Mouse (Mus musculus) forebrain, embryonic 12.5 days (tissue): ENCODE measurements around the gene Mast4. TPM values are rescaled to one million over a fixed set of nuclear protein-coding genes. Genes with fewer than 3 reads are reported as not detected.

ENCODE experiments used
- ATAC-seq: fragments of 200-750 bp; cut with Nextera tagmentation; 2 replicates; pipeline ENCODE4 v1.8.0; 2017; ENCODE audit warnings: moderate TSS enrichment; ENCODE audit not compliant: low FRiP score
- H3K27ac ChIP-seq: fragments of 300-500 bp; sonication (generic); 2 replicates; pipeline ENCODE4 v1.5.1; 2016; ENCODE audit warnings: mild to moderate bottlenecking
- H3K27me3 ChIP-seq: fragments of 300-500 bp; sonication (generic); 2 replicates; pipeline ENCODE4 v1.6.1; 2016; ENCODE audit warnings: mild to moderate bottlenecking
- H3K36me3 ChIP-seq: fragments of 300-500 bp; sonication (generic); replicated peaks from 2 replicates; pipeline ENCODE4 v1.6.1; 2016; ENCODE audit warnings: mild to moderate bottlenecking
- H3K4me1 ChIP-seq: fragments of 300-500 bp; sonication (generic); 2 replicates; pipeline ENCODE4 v1.6.1; 2016
- H3K4me2 ChIP-seq: fragments of 300-500 bp; sonication (generic); 2 replicates; pipeline ENCODE4 v1.6.1; 2016; ENCODE audit warnings: mild to moderate bottlenecking, moderate library complexity
- H3K4me3 ChIP-seq: fragments of 300-500 bp; sonication (generic); replicated peaks from 2 replicates; pipeline ENCODE4 v1.5.1; 2016; ENCODE audit warnings: mild to moderate bottlenecking
- H3K9ac ChIP-seq: fragments of 300-500 bp; sonication (generic); 2 replicates; pipeline ENCODE4 v1.6.1; 2016; ENCODE audit warnings: mild to moderate bottlenecking
- H3K9me3 ChIP-seq: fragments of 300-500 bp; sonication (generic); 2 replicates; pipeline ENCODE4 v1.6.1; 2016
- WGBS: fragments of 180-500 bp; shearing (Covaris S2); methylation state at CpG from one replicate; pipeline ENCODE4 v1.1.7; 2016; 5-methylcytosine and 5-hydroxymethylcytosine counted together
- polyA plus RNA-seq: library from polyadenylated mRNA; unstranded; fragments of >200 nt; fragmentation: Nextera tagmentation; extraction: Ambion mirVana; gene quantifications from 2 replicates; pipeline ENCODE4 v1.2.1, GENCODE M21; 2016

Gene Mast4
- polyA plus RNA-seq, 1 experiment from 2014 or later: 21.5 TPM

- ATAC-seq: 0 out of 2 replicates have a peak, but pooled peaks have one; percentile 33
- Histone ChIP-seq H3K4me1 (peaks cover 8% of the 10 kb centered on the region), H3K4me3 (no peak overlapping the region), H3K9me3 (no peaks in the 10 kb centered on the region), H3K27ac (no peak overlapping the region), H3K36me3 (no peaks in the 10 kb centered on the region), H3K4me2 (no peak overlapping the region), H3K9ac (no peak overlapping the region), H3K27me3 (no peaks in the 10 kb centered on the region)
- WGBS: 61% methylated on average over 17 of the region's 17 CpGs
Measured at GRCm38 (mm10) chr13:103225895-103226815, 108.1 kb downstream of the Mast4 start.

DNA sequence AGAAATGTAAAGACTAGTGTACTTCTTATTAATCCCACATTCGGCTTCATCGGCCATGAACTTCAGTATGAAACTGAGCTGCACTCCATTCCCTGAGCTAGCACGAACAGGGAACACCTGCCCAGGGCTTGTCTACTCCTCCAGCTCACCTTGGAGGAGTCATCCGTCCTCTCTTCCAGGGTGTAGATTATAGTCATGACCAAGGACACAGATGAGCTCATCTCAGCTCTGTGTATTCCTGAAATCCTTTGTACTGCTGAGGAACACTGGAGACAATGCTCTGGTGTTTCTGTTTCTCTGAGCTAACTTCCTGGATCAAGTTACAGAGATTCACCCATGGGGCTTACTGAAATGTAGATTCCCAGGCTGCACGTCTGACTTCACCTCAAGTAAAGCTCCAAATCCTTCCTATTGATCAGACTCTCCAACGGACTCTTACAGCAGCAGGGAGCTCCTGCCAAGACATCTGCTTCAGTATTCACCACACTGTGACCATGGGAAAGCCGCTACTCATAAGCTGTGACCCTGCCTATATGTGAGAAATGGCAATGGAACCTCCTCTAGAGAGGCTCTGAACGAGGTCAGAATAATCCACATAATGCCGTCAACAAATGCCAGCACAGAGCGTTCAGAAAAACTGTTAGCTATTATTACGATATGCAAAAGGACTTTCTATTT is 108.9 kb downstream of the Mast4 start:
- Histone ChIP-seq H3K9ac (no peak overlapping the region), H3K36me3 (no peaks in the 10 kb centered on the region), H3K27ac (no peak overlapping the region), H3K4me2 (no peak overlapping the region), H3K4me3 (no peak overlapping the region), H3K9me3 (no peaks in the 10 kb centered on the region), H3K27me3 (no peaks in the 10 kb centered on the region), H3K4me1 (peaks cover 13% of the 10 kb centered on the region)
- no peak for ATAC-seq
- 42% methylated on average over 11 of the region's 11 CpGs for WGBS

GRCm38 (mm10) chr13:103220479-103221064 is 113.7 kb downstream of the Mast4 start:
- 34% methylated on average over 11 of the region's 11 CpGs for WGBS
- Histone ChIP-seq H3K27ac (no peak overlapping the region), H3K36me3 (no peaks in the 10 kb centered on the region), H3K27me3 (no peaks in the 10 kb centered on the region), H3K4me1 (peaks cover 12% of the 10 kb centered on the region), H3K9ac (no peak overlapping the region), H3K9me3 (no peaks in the 10 kb centered on the region), H3K4me3 (no peak overlapping the region), H3K4me2 (no peak overlapping the region)
- ATAC-seq: no peak

DNA sequence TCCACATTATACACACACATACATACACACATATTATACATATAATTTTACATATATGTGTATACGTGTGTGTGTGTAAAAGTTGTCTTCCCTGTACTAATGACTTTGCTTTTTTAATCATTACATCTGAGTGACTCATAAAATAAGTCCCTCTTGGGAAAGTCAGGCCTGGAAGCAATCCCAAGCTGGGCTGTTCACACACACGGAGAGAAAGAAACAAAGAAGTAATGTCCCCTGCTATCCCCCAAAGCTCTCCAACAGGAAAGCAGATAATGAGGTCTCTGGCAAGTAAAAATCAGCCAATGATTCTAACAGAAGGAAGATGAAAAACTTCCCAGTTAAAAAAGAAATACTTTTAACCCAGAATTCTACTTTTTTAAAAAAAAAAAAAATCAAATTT is 114.3 kb downstream of the Mast4 start:
- no peak overlapping the region for H3K4me2 ChIP-seq
- H3K36me3 ChIP-seq: no peaks in the 10 kb centered on the region
- H3K27ac ChIP-seq: no peak overlapping the region
- 41% methylated on average over 2 of the region's 2 CpGs for WGBS
- H3K4me1 ChIP-seq: peaks cover 7% of the 10 kb centered on the region; the same call in 1 of the 2 replicates
- no peak overlapping the region for H3K4me3 ChIP-seq
- no peaks in the 10 kb centered on the region for H3K27me3 ChIP-seq
- H3K9me3 ChIP-seq: no peaks in the 10 kb centered on the region
- ATAC-seq: no peak
- H3K9ac ChIP-seq: no peak overlapping the region

- no peaks in the 10 kb centered on the region for H3K27me3 ChIP-seq
- no peak overlapping the region for H3K4me2 ChIP-seq
- H3K9me3 ChIP-seq: no peaks in the 10 kb centered on the region
- peaks cover 7% of the 10 kb centered on the region; the same call in 1 of the 2 replicates for H3K4me1 ChIP-seq
- no peak for ATAC-seq
- no peak overlapping the region for H3K4me3 ChIP-seq
- no peak overlapping the region for H3K9ac ChIP-seq
- WGBS: 86% methylated on average over 3 of the region's 3 CpGs
- no peaks in the 10 kb centered on the region for H3K36me3 ChIP-seq
- no peak overlapping the region for H3K27ac ChIP-seq
Measured at GRCm38 (mm10) chr13:103217486-103217885, 116.8 kb downstream of the Mast4 start.

DNA sequence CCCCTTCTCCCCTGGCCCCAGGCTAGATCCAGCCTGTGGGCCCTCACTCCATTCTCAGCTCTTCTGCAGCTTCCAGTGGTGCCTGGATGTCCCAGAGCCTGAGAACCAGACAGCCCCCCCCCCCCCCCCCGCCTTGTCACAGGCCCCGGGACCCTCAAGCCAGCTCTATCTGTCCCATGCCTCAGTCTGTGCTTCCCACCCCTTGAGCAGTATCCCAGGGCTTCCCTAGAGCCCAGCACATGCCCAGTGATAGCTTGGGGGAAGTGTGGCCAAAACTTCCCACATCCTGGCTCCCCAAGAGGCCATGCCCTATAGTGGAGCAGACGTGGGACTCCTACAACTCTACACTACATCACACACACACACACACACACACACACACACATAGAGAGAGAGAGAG is 119.8 kb downstream of the Mast4 start:
- H3K27me3 ChIP-seq: no peaks in the 10 kb centered on the region
- 83% methylated on average over 2 of the region's 3 CpGs for WGBS
- H3K4me1 ChIP-seq: no peaks in the 10 kb centered on the region
- H3K27ac ChIP-seq: no peak overlapping the region
- H3K4me2 ChIP-seq: no peak overlapping the region
- no peaks in the 10 kb centered on the region for H3K36me3 ChIP-seq
- H3K4me3 ChIP-seq: no peak overlapping the region
- H3K9ac ChIP-seq: no peak overlapping the region
- ATAC-seq: no peak
- H3K9me3 ChIP-seq: no peaks in the 10 kb centered on the region

DNA sequence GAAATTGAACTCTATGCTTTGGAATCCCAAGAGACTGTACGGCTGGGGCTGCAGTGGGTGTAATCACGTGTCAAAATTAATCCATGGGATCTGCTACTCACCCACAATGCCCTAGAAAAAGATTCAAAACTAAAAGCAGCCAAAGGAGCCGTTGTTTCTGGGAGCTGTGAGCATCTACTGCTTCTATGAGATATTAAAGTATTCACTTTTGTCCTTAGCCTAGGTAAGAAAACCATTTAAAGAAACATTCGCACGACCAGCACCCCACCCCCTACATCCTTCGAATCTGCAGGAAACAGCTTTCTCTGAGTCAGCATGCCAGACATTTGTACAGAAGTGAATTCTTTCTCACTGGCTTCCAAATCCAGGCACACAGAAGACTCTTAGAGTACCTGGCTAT is 122.3 kb downstream of the Mast4 start:
- ATAC-seq: no peak
- no peak overlapping the region for H3K27ac ChIP-seq
- no peak overlapping the region for H3K9ac ChIP-seq
- H3K36me3 ChIP-seq: no peaks in the 10 kb centered on the region
- H3K4me2 ChIP-seq: no peak overlapping the region
- no peaks in the 10 kb centered on the region for H3K4me1 ChIP-seq
- no peak overlapping the region for H3K4me3 ChIP-seq
- no peaks in the 10 kb centered on the region for H3K27me3 ChIP-seq
- 88% methylated on average over 6 of the region's 6 CpGs for WGBS
- no peaks in the 10 kb centered on the region for H3K9me3 ChIP-seq

DNA sequence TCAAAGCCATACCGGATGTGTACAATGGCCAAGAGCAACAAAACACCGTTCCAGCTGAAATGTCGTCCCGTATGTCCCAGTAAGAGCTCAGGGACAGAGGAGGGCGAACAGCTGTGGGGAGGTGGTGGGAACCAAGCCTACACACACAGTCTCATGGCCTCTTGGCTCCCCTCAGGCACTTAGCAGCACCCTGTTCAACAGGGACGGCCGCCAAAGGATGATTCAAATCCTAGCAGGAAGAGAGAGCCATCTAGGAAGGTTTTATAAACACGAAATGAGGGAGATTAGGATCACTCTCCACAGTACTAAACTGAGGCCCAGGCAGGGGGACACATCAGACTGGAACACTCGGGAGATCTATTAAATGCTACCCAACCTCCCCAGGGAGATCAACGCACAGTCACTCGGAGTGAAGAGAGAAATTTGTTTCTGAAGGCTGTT is 122.8 kb downstream of the Mast4 start:
- Histone ChIP-seq H3K9me3 (no peaks in the 10 kb centered on the region), H3K36me3 (no peaks in the 10 kb centered on the region), H3K4me3 (no peak overlapping the region), H3K4me1 (no peaks in the 10 kb centered on the region), H3K9ac (no peak overlapping the region), H3K4me2 (no peak overlapping the region), H3K27ac (no peak overlapping the region), H3K27me3 (no peaks in the 10 kb centered on the region)
- WGBS: 82% methylated on average over 11 of the region's 11 CpGs
- ATAC-seq: no peak

DNA sequence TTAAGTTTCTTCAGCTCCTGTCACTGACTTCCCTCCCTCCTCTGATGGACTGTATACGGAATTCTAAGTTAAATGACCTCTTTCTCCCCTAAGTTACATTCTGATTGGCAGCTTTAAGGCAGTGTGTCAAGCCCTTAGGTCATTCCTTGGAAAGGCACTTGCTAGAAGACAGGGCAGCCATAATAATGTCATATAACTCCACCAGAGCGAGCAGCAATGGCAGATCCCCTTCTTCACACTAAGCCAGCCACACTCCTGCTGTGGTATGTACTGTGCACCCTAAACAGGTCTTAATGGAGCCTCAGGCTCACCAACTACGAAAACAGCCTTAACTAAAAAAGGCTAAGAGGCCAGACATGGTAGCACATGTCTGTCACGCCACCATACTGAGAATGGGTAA is 123.6 kb downstream of the Mast4 start:
- Histone ChIP-seq H3K4me3 (no peak overlapping the region), H3K36me3 (no peaks in the 10 kb centered on the region), H3K9ac (no peak overlapping the region), H3K4me2 (no peak overlapping the region), H3K4me1 (no peaks in the 10 kb centered on the region), H3K27ac (no peak overlapping the region), H3K9me3 (no peaks in the 10 kb centered on the region), H3K27me3 (no peaks in the 10 kb centered on the region)
- no peak for ATAC-seq
- WGBS: 79% methylated on average over 4 of the region's 4 CpGs

- Histone ChIP-seq H3K27ac (no peak overlapping the region), H3K36me3 (no peaks in the 10 kb centered on the region), H3K4me1 (peaks cover 4% of the 10 kb centered on the region; the same call in 1 of the 2 replicates), H3K27me3 (no peaks in the 10 kb centered on the region), H3K9ac (no peak overlapping the region), H3K9me3 (no peaks in the 10 kb centered on the region), H3K4me2 (no peak overlapping the region), H3K4me3 (no peak overlapping the region)
- no peak for ATAC-seq
- WGBS: 87% methylated on average over 4 of the region's 4 CpGs
Measured at GRCm38 (mm10) chr13:103207199-103207598, 127.1 kb downstream of the Mast4 start.

DNA sequence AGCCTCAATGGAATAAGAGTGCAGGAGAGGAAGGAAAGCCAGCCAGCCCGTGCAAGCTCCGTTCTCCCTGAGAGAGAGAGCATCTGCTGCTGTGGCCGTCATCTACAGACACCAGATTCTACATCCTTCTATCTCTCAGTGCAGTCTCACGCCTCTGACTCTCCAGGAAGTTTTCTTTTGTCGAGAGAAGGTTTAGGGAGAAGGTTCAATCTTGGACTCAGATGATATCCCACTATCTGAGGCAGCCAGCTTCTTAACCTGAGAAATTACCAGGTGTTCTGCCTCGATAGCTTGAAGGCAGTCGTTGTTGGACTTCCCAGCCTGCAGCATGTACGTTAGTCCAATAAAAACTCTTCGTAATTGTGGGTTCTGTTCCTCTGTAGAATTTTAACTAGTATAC is 127.7 kb downstream of the Mast4 start:
- 80% methylated on average over 9 of the region's 9 CpGs for WGBS

DNA sequence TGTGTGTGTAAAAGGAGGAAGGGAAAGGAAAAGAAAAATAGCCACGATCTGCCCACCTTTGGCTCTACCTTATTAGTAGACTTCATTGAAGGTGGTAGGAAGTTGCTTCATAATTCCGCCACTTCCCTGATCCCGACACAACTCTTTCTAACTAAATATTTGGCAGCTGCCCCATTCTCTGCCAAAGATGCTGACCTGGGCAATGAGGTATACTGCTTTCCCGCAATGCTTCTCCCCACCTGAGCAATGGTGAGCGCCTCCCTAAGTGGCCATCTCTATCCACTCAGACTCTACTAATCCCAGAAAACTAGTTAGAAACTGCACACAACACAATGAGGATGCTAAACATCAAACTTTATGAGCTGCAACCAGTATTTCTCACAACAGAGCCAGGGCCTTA is 129.1 kb downstream of the Mast4 start:
- Histone ChIP-seq H3K27me3 (no peaks in the 10 kb centered on the region), H3K36me3 (no peaks in the 10 kb centered on the region), H3K9me3 (no peaks in the 10 kb centered on the region), H3K27ac (no peak overlapping the region), H3K4me2 (no peak overlapping the region), H3K9ac (no peak overlapping the region), H3K4me3 (no peak overlapping the region), H3K4me1 (peaks cover 4% of the 10 kb centered on the region; the same call in 1 of the 2 replicates)
- no peak for ATAC-seq
- 92% methylated on average over 5 of the region's 5 CpGs for WGBS

More for the DNA sequence above, 127.7 kb downstream of the Mast4 start:
- H3K4me3 ChIP-seq: no peak overlapping the region
- ATAC-seq: no peak
- H3K4me2 ChIP-seq: no peak overlapping the region
- H3K27ac ChIP-seq: no peak overlapping the region
- no peaks in the 10 kb centered on the region for H3K27me3 ChIP-seq
- H3K36me3 ChIP-seq: no peaks in the 10 kb centered on the region
- H3K9me3 ChIP-seq: no peaks in the 10 kb centered on the region
- no peak overlapping the region for H3K9ac ChIP-seq
- H3K4me1 ChIP-seq: peaks cover 4% of the 10 kb centered on the region; the same call in 1 of the 2 replicates
